12 mouse cellular contexts compared by ENCODE assay signal in genomic region chr17:47475714-47476113, GRCm38 (mm10). TPM values are rescaled to one million over a fixed set of nuclear protein-coding genes. Genes with fewer than 3 reads are reported as not detected.
DNase-seq lines count a peak whose midpoint lies in the region; ATAC-seq and TF ChIP-seq lines count a peak whose summit lies in the region.
"Had no signal": no experiment of that assay in that cellular context is flagged by ENCODE, and none has a peak within 500 bp of the region (broad histone marks: within the 10 kb centered on the region; RNA-seq: fewer than 3 reads in every experiment).

No protein-coding gene starts in this region.

- 59% methylated on average over 3 of the region's 3 CpGs for WGBS in bone marrow, adult 2 months

- no peak overlapping the region for H3K27ac ChIP-seq in layer of hippocampus, adult 2 months
- H3K27ac ChIP-seq in ES-Bruce4 (ENCODE audit: insufficient read depth, low read length) = no peak overlapping the region
- no peak overlapping the region for H3K27ac ChIP-seq in bone marrow, adult 2 months (ENCODE audit: control insufficient read depth, insufficient read depth, low read depth, low read length, poor library complexity)

- H3K36me3 ChIP-seq in ES-Bruce4 (ENCODE audit: control insufficient read depth, insufficient read depth, low read length, poor library complexity, severe bottlenecking) = no peaks in the 10 kb centered on the region

- TF ChIP-seq CTCF in layer of hippocampus, adult 2 months (conservative IDR thresholded peaks at IDR 0.05) = peak; percentile 63
- peak; percentile 95 for TF ChIP-seq CTCF in ES-Bruce4 (IDR thresholded peaks at IDR 0.05; ENCODE audit: low read depth, low read length)
- TF ChIP-seq CTCF in bone marrow, adult 2 months (IDR thresholded peaks at IDR 0.05; ENCODE audit: control insufficient read depth, insufficient read depth, low read length) = peak; percentile 70

- H3K9ac ChIP-seq in ES-Bruce4 (ENCODE audit: low read depth, poor library complexity, severe bottlenecking) = no peak overlapping the region

- DNase-seq in layer of hippocampus, adult 2 months (ENCODE audit: low spot score in 2 of 2) = no peak
- DNase-seq in layer of hippocampus, postnatal 14 days (ENCODE audit: low spot score in 2 of 2) = no peak
- DNase-seq in MN1 (ENCODE audit: low spot score) = no peak
- no peak for DNase-seq in natural killer cell, adult 2 months (ENCODE audit: low spot score in 2 of 2)
- DNase-seq: layer of hippocampus, postnatal 36 days had no signal

- ATAC-seq in megakaryocyte-erythroid progenitor cell, adult 5-6 weeks (replicated peaks; ENCODE audit: low FRiP score, low TSS enrichment, poor library complexity, severe bottlenecking) = 0 out of 2 replicates have a peak, but pooled peaks have one; percentile 5
- ATAC-seq in monocyte, adult 5-6 weeks (replicated peaks; ENCODE audit: insufficient number of reproducible peaks, low FRiP score, low TSS enrichment, poor library complexity, severe bottlenecking) = no peak
- ATAC-seq: hindbrain, embryonic 16.5 days had no signal

- TF ChIP-seq POLR2A in ES-Bruce4 (IDR thresholded peaks at IDR 0.05; ENCODE audit: insufficient read depth, low read length) = no peak
- TF ChIP-seq POLR2A in bone marrow, adult 2 months (IDR thresholded peaks at IDR 0.05; ENCODE audit: borderline replicate concordance, control insufficient read depth, low read depth, low read length) = no peak

- no peaks in the 10 kb centered on the region for H3K27me3 ChIP-seq in ES-Bruce4 (ENCODE audit: control insufficient read depth, insufficient read depth, low read length, poor library complexity, severe bottlenecking)

- H3K9me3 ChIP-seq in ES-Bruce4 (replicated peaks; ENCODE audit: control insufficient read depth, insufficient read depth, low read length, poor library complexity, severe bottlenecking) = no peaks in the 10 kb centered on the region

- peaks cover 9% of the 10 kb centered on the region for H3K4me1 ChIP-seq in ES-Bruce4 (ENCODE audit: control insufficient read depth, insufficient read depth, low read length)
- no peaks in the 10 kb centered on the region for H3K4me1 ChIP-seq in bone marrow, adult 2 months (ENCODE audit: control insufficient read depth, insufficient read depth, low read length)

- no peak overlapping the region for H3K4me3 ChIP-seq in layer of hippocampus, adult 2 months
- H3K4me3 ChIP-seq in ES-Bruce4 (ENCODE audit: low read depth, low read length) = no peak overlapping the region
- no peak overlapping the region for H3K4me3 ChIP-seq in bone marrow, adult 2 months (replicated peaks; ENCODE audit: control insufficient read depth, low read depth, low read length)
- H3K4me3 ChIP-seq: megakaryocyte, embryonic 14.5 days had no signal

- TF ChIP-seq EP300 in ES-Bruce4 (IDR thresholded peaks at IDR 0.05; ENCODE audit: insufficient read depth, low read depth, low read length) = no peak

RNA-seq across cellular contexts. Expression of gene Taf8, which starts 26.4 kb away (rescaled TPM):
- 10 to 100 TPM; 20.5 to 26.2 TPM for total RNA-seq in layer of hippocampus, adult 2 months (2021)
- 10 to 100 TPM; 14.8 to 16.4 TPM for total RNA-seq in layer of hippocampus, postnatal 14 days (2021)
- 45.5 and 46.6 TPM in 2 replicates for polyA plus RNA-seq in ES-Bruce4 (2011; ENCODE audit: insufficient read depth, insufficient read length, low read depth, missing spikeins)
- 15.6 and 32.2 TPM in 2 replicates for polyA plus RNA-seq in bone marrow, adult 2 months (2011; ENCODE audit: insufficient read depth, insufficient read length, low replicate concordance, missing spikeins)
- total RNA-seq in megakaryocyte-erythroid progenitor cell, adult 5-6 weeks (2014; fragmentation: Nextera tagmentation) = 30.6 and 34.8 TPM in 2 replicates
- 30.5 and 45.8 TPM in 2 replicates for total RNA-seq in megakaryocyte-erythroid progenitor cell, adult 5-6 weeks (2017)
- 67.5 to 90.9 TPM (median 77.3 TPM) in 3 replicates for total RNA-seq in monocyte, adult 5-6 weeks (2017)

RNA-seq across cellular contexts. Expression of gene Ccnd3, which starts 29.1 kb away (rescaled TPM):
- 10 to 100 TPM; 33.9 to 41.8 TPM for total RNA-seq in layer of hippocampus, adult 2 months (2021)
- total RNA-seq in layer of hippocampus, postnatal 14 days (2021) = 10 to 100 TPM; 39.6 to 46.3 TPM
- 181 and 185 TPM in 2 replicates for polyA plus RNA-seq in ES-Bruce4 (2011; ENCODE audit: insufficient read depth, insufficient read length, low read depth, missing spikeins)
- polyA plus RNA-seq in bone marrow, adult 2 months (2011; ENCODE audit: insufficient read depth, insufficient read length, low replicate concordance, missing spikeins) = 356 and 417 TPM in 2 replicates
- total RNA-seq in megakaryocyte-erythroid progenitor cell, adult 5-6 weeks (2014; fragmentation: Nextera tagmentation) = 157 and 169 TPM in 2 replicates
- total RNA-seq in megakaryocyte-erythroid progenitor cell, adult 5-6 weeks (2017) = 31.3 and 51.3 TPM in 2 replicates
- 152 to 227 TPM (median 161 TPM) in 3 replicates for total RNA-seq in monocyte, adult 5-6 weeks (2017)

RNA-seq across cellular contexts. Expression of gene 1700001C19Rik, which starts 38.5 kb away (rescaled TPM):
- not detected for total RNA-seq in layer of hippocampus, adult 2 months (2021)
- total RNA-seq in layer of hippocampus, postnatal 14 days (2021) = not detected
- polyA plus RNA-seq in ES-Bruce4 (2011; ENCODE audit: insufficient read depth, insufficient read length, low read depth, missing spikeins) = 0.75 and 1.3 TPM in 2 replicates
- polyA plus RNA-seq in bone marrow, adult 2 months (2011; ENCODE audit: insufficient read depth, insufficient read length, low replicate concordance, missing spikeins) = 1.4 and 1.5 TPM in 2 replicates
- total RNA-seq in megakaryocyte-erythroid progenitor cell, adult 5-6 weeks (2014; fragmentation: Nextera tagmentation) = not detected in 2 replicates
- total RNA-seq in megakaryocyte-erythroid progenitor cell, adult 5-6 weeks (2017) = not detected in 2 replicates
- not detected in 3 replicates for total RNA-seq in monocyte, adult 5-6 weeks (2017)
- total RNA-seq: granulocyte monocyte progenitor cell, adult 5-6 weeks; layer of hippocampus, postnatal 36 days had no signal

RNA-seq across cellular contexts. Expression of gene AI661453, which starts 39.3 kb away (rescaled TPM):
- total RNA-seq in layer of hippocampus, adult 2 months (2021) = under 1 TPM; 0.44 to 0.74 TPM
- under 1 TPM; 0.28 to 0.48 TPM for total RNA-seq in layer of hippocampus, postnatal 14 days (2021)
- polyA plus RNA-seq in ES-Bruce4 (2011; ENCODE audit: insufficient read depth, insufficient read length, low read depth, missing spikeins) = 37.6 and 39.2 TPM in 2 replicates
- 0.30 and 0.68 TPM in 2 replicates for polyA plus RNA-seq in bone marrow, adult 2 months (2011; ENCODE audit: insufficient read depth, insufficient read length, low replicate concordance, missing spikeins)
- 0.67 and 1.1 TPM in 2 replicates for total RNA-seq in megakaryocyte-erythroid progenitor cell, adult 5-6 weeks (2014; fragmentation: Nextera tagmentation)
- total RNA-seq in megakaryocyte-erythroid progenitor cell, adult 5-6 weeks (2017) = 0.04 TPM in 1 of 2 replicates, not detected in the other
- total RNA-seq in monocyte, adult 5-6 weeks (2017) = 0.29 TPM in 1 of 3 replicates, not detected in the others
